Mouse (Mus musculus): ENCODE results near the gene Fam8a1. TPM values are rescaled to one million over a fixed set of nuclear protein-coding genes. Genes with fewer than 3 reads are reported as not detected.

The Fam8a1 gene
- 25.7 and 29.1 TPM in 2 replicates for total RNA-seq (2017)

- ATAC-seq (ENCODE audit: extremely low read depth, insufficient number of reproducible peaks, low FRiP score, poor library complexity, severe bottlenecking), result peak; percentile 98
These were observed at the start of gene Fam8a1 for GRCm38 (mm10) chr13:46669048-46669619. Fam8a1 (plus strand) TSS chr13:46669522.

- peak; percentile 79 for ATAC-seq (ENCODE audit: extremely low read depth, insufficient number of reproducible peaks, low FRiP score, poor library complexity, severe bottlenecking)
These were observed 49.7 kb upstream of the Fam8a1 start for GRCm38 (mm10) chr13:46619633-46620032.

GRCm38 (mm10) chr13:46620964-46621757 lies 48.2 kb upstream of the Fam8a1 start:
- ATAC-seq (ENCODE audit: extremely low read depth, insufficient number of reproducible peaks, low FRiP score, poor library complexity, severe bottlenecking), result no peak

- no peak for ATAC-seq (ENCODE audit: extremely low read depth, insufficient number of reproducible peaks, low FRiP score, poor library complexity, severe bottlenecking)
These were observed 42.7 kb upstream of the Fam8a1 start for GRCm38 (mm10) chr13:46626608-46627007.

- ATAC-seq (ENCODE audit: extremely low read depth, insufficient number of reproducible peaks, low FRiP score, poor library complexity, severe bottlenecking), result no peak
These were observed 41.5 kb upstream of the Fam8a1 start for GRCm38 (mm10) chr13:46627841-46628240.

- no peak for ATAC-seq (ENCODE audit: extremely low read depth, insufficient number of reproducible peaks, low FRiP score, poor library complexity, severe bottlenecking)
These were observed 39.9 kb upstream of the Fam8a1 start for GRCm38 (mm10) chr13:46629391-46629790.

- ATAC-seq (ENCODE audit: extremely low read depth, insufficient number of reproducible peaks, low FRiP score, poor library complexity, severe bottlenecking), result no peak
These were observed 36.5 kb upstream of the Fam8a1 start for GRCm38 (mm10) chr13:46632796-46633195.

- ATAC-seq (ENCODE audit: extremely low read depth, insufficient number of reproducible peaks, low FRiP score, poor library complexity, severe bottlenecking), result no peak
These were observed 35.8 kb upstream of the Fam8a1 start for GRCm38 (mm10) chr13:46633320-46634132.

GRCm38 (mm10) chr13:46634133-46634488 lies 35.2 kb upstream of the Fam8a1 start:
- ATAC-seq (ENCODE audit: extremely low read depth, insufficient number of reproducible peaks, low FRiP score, poor library complexity, severe bottlenecking), result peak; percentile 45

- ATAC-seq (ENCODE audit: extremely low read depth, insufficient number of reproducible peaks, low FRiP score, poor library complexity, severe bottlenecking), result no peak
These were observed 28.5 kb upstream of the Fam8a1 start for GRCm38 (mm10) chr13:46640608-46641468.

GRCm38 (mm10) chr13:46642318-46642717 lies 27.0 kb upstream of the Fam8a1 start:
- no peak for ATAC-seq (ENCODE audit: extremely low read depth, insufficient number of reproducible peaks, low FRiP score, poor library complexity, severe bottlenecking)

GRCm38 (mm10) chr13:46644175-46644574 lies 25.1 kb upstream of the Fam8a1 start:
- ATAC-seq (ENCODE audit: extremely low read depth, insufficient number of reproducible peaks, low FRiP score, poor library complexity, severe bottlenecking), result no peak

GRCm38 (mm10) chr13:46645476-46645875 lies 23.8 kb upstream of the Fam8a1 start:
- no peak for ATAC-seq (ENCODE audit: extremely low read depth, insufficient number of reproducible peaks, low FRiP score, poor library complexity, severe bottlenecking)

- ATAC-seq (ENCODE audit: extremely low read depth, insufficient number of reproducible peaks, low FRiP score, poor library complexity, severe bottlenecking), result no peak
These were observed 17.5 kb upstream of the Fam8a1 start for GRCm38 (mm10) chr13:46651853-46652252.

- ATAC-seq (ENCODE audit: extremely low read depth, insufficient number of reproducible peaks, low FRiP score, poor library complexity, severe bottlenecking), result no peak
These were observed 16.7 kb upstream of the Fam8a1 start for GRCm38 (mm10) chr13:46652671-46653070.

GRCm38 (mm10) chr13:46653671-46654070 lies 15.7 kb upstream of the Fam8a1 start:
- ATAC-seq (ENCODE audit: extremely low read depth, insufficient number of reproducible peaks, low FRiP score, poor library complexity, severe bottlenecking), result no peak

- ATAC-seq (ENCODE audit: extremely low read depth, insufficient number of reproducible peaks, low FRiP score, poor library complexity, severe bottlenecking), result no peak
These were observed 14.8 kb upstream of the Fam8a1 start for GRCm38 (mm10) chr13:46654566-46654965.

- ATAC-seq (ENCODE audit: extremely low read depth, insufficient number of reproducible peaks, low FRiP score, poor library complexity, severe bottlenecking), result no peak
These were observed 10.1 kb upstream of the Fam8a1 start for GRCm38 (mm10) chr13:46659211-46659610.

- 0 out of 2 replicates have a peak, but pooled peaks have one; percentile 44 for ATAC-seq (ENCODE audit: extremely low read depth, insufficient number of reproducible peaks, low FRiP score, poor library complexity, severe bottlenecking)
These were observed 5.8 kb upstream of the Fam8a1 start for GRCm38 (mm10) chr13:46663461-46663964.
